Mouse (Mus musculus) MN1 (cell line): ENCODE data around the gene Ccnl2.

Experiments
- DNase-seq: peaks from one replicate; pipeline ENCODE4 v3.0.0-alpha.2; 2016; ENCODE audit warnings: low spot score

Ccnl2 gene

GRCm38 (mm10) chr4:155839483-155839910, 27.2 kb downstream of the Ccnl2 start, which contains the start of gene Mxra8:
Gene Mxra8 (plus strand): TSS chr4:155839680.
- peak; percentile 94 for DNase-seq

GRCm38 (mm10) chr4:155840076-155841002, 28.1 kb downstream of the Ccnl2 start:
- DNase-seq: no peak

- DNase-seq: peak; percentile 59
These were observed 28.7 kb downstream of the Ccnl2 start for GRCm38 (mm10) chr4:155841003-155841454.

GRCm38 (mm10) chr4:155841651-155842270, 29.5 kb downstream of the Ccnl2 start:
- no peak for DNase-seq

GRCm38 (mm10) chr4:155843231-155843630, 30.9 kb downstream of the Ccnl2 start:
- DNase-seq: no peak

GRCm38 (mm10) chr4:155846871-155847578, 34.7 kb downstream of the Ccnl2 start, which contains the start of gene Dvl1:
Gene Dvl1 (plus strand): TSS chr4:155847402.
- peak; percentile 94 for DNase-seq

- DNase-seq: peak; percentile 51
These were observed 35.5 kb downstream of the Ccnl2 start for GRCm38 (mm10) chr4:155847591-155848352.

- DNase-seq: no peak
These were observed 36.3 kb downstream of the Ccnl2 start for GRCm38 (mm10) chr4:155848434-155849095.

- no peak for DNase-seq
These were observed 37.1 kb downstream of the Ccnl2 start for GRCm38 (mm10) chr4:155849391-155849790.

- no peak for DNase-seq
These were observed 37.6 kb downstream of the Ccnl2 start for GRCm38 (mm10) chr4:155849792-155850451.

- no peak for DNase-seq
These were observed 39.1 kb downstream of the Ccnl2 start for GRCm38 (mm10) chr4:155851368-155851767.

- DNase-seq: peak; percentile 80
These were observed 39.7 kb downstream of the Ccnl2 start for GRCm38 (mm10) chr4:155851951-155852411.

- no peak for DNase-seq
These were observed 41.1 kb downstream of the Ccnl2 start for GRCm38 (mm10) chr4:155853421-155853820.

GRCm38 (mm10) chr4:155854991-155855390, 42.7 kb downstream of the Ccnl2 start:
- DNase-seq: no peak

GRCm38 (mm10) chr4:155856071-155856470, 43.8 kb downstream of the Ccnl2 start:
- DNase-seq: no peak

- DNase-seq: no peak
These were observed 44.6 kb downstream of the Ccnl2 start for GRCm38 (mm10) chr4:155856881-155857280.

GRCm38 (mm10) chr4:155859318-155859717, 47.0 kb downstream of the Ccnl2 start:
- DNase-seq: no peak

GRCm38 (mm10) chr4:155861787-155862186, 49.5 kb downstream of the Ccnl2 start:
- DNase-seq: no peak

- DNase-seq: no peak
These were observed 50.7 kb downstream of the Ccnl2 start, which contains the start of gene Tas1r3 for GRCm38 (mm10) chr4:155863001-155863400. Gene Tas1r3 (minus strand): TSS chr4:155863362.
